Mouse (Mus musculus): ENCODE data around the gene Clec2e. TPM values are rescaled to one million over a fixed set of nuclear protein-coding genes. Genes with fewer than 3 reads are reported as not detected.

The Clec2e gene
- polyA plus RNA-seq, 1 experiment from 2014 or later = 0.18 TPM

DNA sequence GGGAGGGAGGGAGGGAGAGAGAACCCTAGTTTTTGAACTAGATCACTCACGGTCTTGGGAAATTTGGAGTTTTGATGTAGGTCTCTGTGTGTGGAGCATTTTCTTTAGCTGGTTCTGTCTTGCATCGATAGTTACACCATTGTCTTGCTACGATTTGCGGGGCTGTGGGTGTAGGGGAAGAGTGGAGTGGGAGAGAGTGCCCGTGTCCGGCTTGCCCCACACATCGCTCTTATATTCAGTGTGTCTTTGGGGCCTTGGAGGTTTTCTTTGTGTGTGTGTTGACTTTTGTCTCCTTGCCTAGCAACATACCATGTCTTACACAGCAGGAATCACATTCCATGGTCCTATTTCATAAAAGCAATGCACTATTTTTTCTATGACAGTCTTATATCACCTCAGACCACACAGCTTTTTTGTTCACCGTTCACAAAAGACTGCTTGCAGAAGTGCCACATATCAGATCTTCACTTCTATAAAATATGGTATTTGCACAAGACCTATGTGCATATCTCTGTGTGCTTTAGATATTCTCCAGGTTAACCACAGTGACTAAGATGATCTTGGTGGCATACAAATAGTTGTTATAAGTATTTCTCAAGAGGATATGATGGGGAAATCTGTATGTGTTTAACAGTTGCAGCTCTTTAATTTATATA is 51.0 kb downstream of the Clec2e start:
- Histone ChIP-seq H3K4me2 (ENCODE audit: low read depth, low read length) (peak overlapping the region; percentile 54), H3K9me3 (ENCODE audit: control insufficient read depth, low read length) (no peaks in the 10 kb centered on the region), H3K4me1 (ENCODE audit: control insufficient read depth, insufficient read depth, low read length) (no peaks in the 10 kb centered on the region), H3K27ac (replicated peaks; ENCODE audit: low read depth, low read length) (no peak overlapping the region), H3K9ac (ENCODE audit: low read depth, low read length) (peak overlapping the region; percentile 52; the same call in 1 of the 2 replicates), H3K4me3 (ENCODE audit: low read depth, low read length) (peak overlapping the region; percentile 28; the same call in 1 of the 2 replicates), H3K36me3 (ENCODE audit: control insufficient read depth, insufficient read depth, low read length) (no peaks in the 10 kb centered on the region), H3K27me3 (replicated peaks; ENCODE audit: control insufficient read depth, insufficient read depth, low read length) (no peaks in the 10 kb centered on the region)
- DNase-seq (ENCODE audit: low spot score) (no peak), ATAC-seq (ENCODE audit: low read depth) (peak; percentile 47; the same call in 1 of the 2 replicates)
- WGBS = 2% methylated on average over 8 of the region's 8 CpGs

DNA sequence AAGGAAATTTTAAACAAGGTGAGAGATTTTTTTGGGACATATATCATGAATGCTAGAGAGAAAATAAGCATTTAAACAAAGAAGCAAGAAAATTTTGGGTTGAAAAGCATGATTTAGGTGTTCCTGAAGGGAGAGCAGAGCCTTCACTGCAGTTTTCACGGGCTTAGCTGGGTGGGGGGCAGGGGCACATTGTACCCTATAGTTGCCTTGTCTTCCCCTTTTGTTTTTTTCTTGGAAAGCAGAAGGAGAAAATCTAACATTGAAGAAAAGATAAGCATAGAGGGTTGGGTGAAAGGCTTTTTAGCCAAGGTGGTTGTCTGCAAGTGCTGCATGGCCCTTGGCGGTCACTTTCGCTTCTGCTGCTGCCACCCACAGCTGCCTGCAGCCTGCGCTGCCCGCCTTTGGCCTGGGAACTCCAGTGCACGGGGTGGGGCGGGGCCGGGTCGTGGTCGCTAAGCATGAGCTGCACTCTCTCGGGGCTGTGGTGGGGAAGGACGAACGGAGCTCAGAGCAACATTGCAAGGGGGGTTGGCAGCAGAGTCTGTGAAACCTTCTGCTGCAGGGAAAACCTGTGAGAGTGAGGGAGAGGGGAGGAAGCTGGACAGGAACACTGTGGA is 51.7 kb downstream of the Clec2e start:
- Histone ChIP-seq H3K4me3 (ENCODE audit: low read depth, low read length) (peak overlapping the region; percentile 45), H3K4me1 (ENCODE audit: control insufficient read depth, insufficient read depth, low read length) (no peaks in the 10 kb centered on the region), H3K27ac (replicated peaks; ENCODE audit: low read depth, low read length) (no peak overlapping the region), H3K36me3 (ENCODE audit: control insufficient read depth, insufficient read depth, low read length) (no peaks in the 10 kb centered on the region), H3K9me3 (ENCODE audit: control insufficient read depth, low read length) (no peaks in the 10 kb centered on the region), H3K9ac (ENCODE audit: low read depth, low read length) (peak overlapping the region; percentile 55), H3K4me2 (ENCODE audit: low read depth, low read length) (peak overlapping the region; percentile 67), H3K27me3 (replicated peaks; ENCODE audit: control insufficient read depth, insufficient read depth, low read length) (no peaks in the 10 kb centered on the region)
- peak; percentile 93 for ATAC-seq (ENCODE audit: low read depth)
- under 1% methylated on average over 13 of the region's 13 CpGs for WGBS
- peak; percentile 71 for DNase-seq (ENCODE audit: low spot score)

DNA sequence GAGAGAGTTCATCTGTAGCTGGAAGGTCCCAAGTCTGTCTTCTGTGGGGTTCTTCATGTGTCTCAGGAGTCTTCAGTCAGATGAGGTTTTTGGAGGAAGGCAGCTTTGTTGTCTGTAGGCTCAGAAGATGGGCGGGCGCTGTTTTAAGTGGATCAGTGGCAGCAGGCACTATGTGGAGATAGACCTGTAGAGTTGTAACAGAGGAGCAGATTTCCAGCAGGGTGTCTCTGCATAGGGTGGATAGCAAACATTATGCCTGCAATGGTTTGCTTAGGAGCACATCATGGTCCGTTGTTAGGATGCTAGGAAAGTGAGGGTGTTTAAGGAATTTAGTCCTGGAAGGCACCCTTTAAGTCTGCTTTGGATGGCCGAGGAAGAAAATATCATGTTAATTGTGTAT is 52.3 kb downstream of the Clec2e start:
- WGBS = 43% methylated on average over 4 of the region's 4 CpGs
- H3K4me1 ChIP-seq (ENCODE audit: control insufficient read depth, insufficient read depth, low read length) = no peaks in the 10 kb centered on the region
- no peak for DNase-seq (ENCODE audit: low spot score)
- no peak overlapping the region for H3K27ac ChIP-seq (replicated peaks; ENCODE audit: low read depth, low read length)
- H3K36me3 ChIP-seq (ENCODE audit: control insufficient read depth, insufficient read depth, low read length) = no peaks in the 10 kb centered on the region
- no peaks in the 10 kb centered on the region for H3K27me3 ChIP-seq (replicated peaks; ENCODE audit: control insufficient read depth, insufficient read depth, low read length)
- H3K9me3 ChIP-seq (ENCODE audit: control insufficient read depth, low read length) = no peaks in the 10 kb centered on the region
- no peak for ATAC-seq (ENCODE audit: low read depth)
- H3K4me3 ChIP-seq (ENCODE audit: low read depth, low read length) = no peak overlapping the region
- no peak overlapping the region for H3K9ac ChIP-seq (ENCODE audit: low read depth, low read length)
- no peak overlapping the region for H3K4me2 ChIP-seq (ENCODE audit: low read depth, low read length)

DNA sequence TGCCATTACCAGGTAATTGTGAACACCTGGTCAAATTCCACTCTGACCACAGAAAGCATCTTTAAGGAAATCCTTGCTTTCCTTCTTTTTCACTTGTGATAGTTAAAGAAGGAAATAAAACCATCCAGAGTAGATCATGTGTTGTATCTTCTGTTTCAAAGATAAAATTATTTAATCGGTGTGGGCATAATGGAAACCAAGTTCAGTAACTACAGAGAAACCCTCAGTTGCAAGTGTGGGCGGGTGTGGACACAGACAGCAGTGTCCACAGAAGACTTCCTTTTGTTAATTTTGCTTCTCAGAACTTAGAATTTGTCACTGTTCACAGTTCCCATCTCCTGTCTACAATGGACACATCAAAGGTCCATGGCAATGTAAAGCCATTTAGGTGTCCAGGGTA is 55.1 kb downstream of the Clec2e start, which contains the start of gene Klrb1f:
Gene Klrb1f, plus strand, starts transcription at position 301 of the 400 bp plus-strand sequence.
- DNase-seq (ENCODE audit: low spot score) (no peak), ATAC-seq (ENCODE audit: low read depth) (no peak)
- Histone ChIP-seq H3K27ac (replicated peaks; ENCODE audit: low read depth, low read length) (no peak within 1 kb of the TSS), H3K36me3 (ENCODE audit: control insufficient read depth, insufficient read depth, low read length) (no peaks in the 10 kb centered on the region), H3K9ac (ENCODE audit: low read depth, low read length) (no peak within 1 kb of the TSS), H3K4me3 (ENCODE audit: low read depth, low read length) (no peak within 1 kb of the TSS), H3K9me3 (ENCODE audit: control insufficient read depth, low read length) (no peaks in the 10 kb centered on the region), H3K4me1 (ENCODE audit: control insufficient read depth, insufficient read depth, low read length) (no peaks in the 10 kb centered on the region), H3K4me2 (ENCODE audit: low read depth, low read length) (no peak within 1 kb of the TSS), H3K27me3 (replicated peaks; ENCODE audit: control insufficient read depth, insufficient read depth, low read length) (no peaks in the 10 kb centered on the region)
- WGBS = 70% methylated on average over 2 of the region's 2 CpGs

DNA sequence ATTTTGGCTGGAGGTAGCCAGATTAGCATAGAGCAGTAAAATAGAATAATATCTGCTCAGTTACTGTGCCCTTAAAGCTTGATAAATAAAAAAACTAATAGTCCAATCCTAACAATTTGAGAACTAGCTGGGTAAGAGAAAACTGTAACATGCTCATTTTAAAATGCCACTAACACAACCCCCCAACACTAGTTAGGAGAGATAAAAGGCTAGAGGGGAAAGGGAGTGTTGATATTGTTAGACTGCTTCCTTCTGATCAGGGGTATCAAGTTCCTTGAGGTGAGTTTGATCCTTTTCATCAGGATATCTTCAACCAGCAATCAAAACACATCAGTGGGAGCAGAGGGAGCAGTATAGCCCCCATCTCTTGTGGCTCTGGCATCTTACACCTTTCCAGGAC is 58.2 kb downstream of the Clec2e start:
- DNase-seq (ENCODE audit: low spot score) (no peak), ATAC-seq (ENCODE audit: low read depth) (no peak)
- no peaks in the 10 kb centered on the region for H3K36me3 ChIP-seq (ENCODE audit: control insufficient read depth, insufficient read depth, low read length)
- H3K9me3 ChIP-seq (ENCODE audit: control insufficient read depth, low read length) = no peaks in the 10 kb centered on the region
- H3K4me2 ChIP-seq (ENCODE audit: low read depth, low read length) = no peak overlapping the region
- no peaks in the 10 kb centered on the region for H3K27me3 ChIP-seq (replicated peaks; ENCODE audit: control insufficient read depth, insufficient read depth, low read length)
- no peak overlapping the region for H3K9ac ChIP-seq (ENCODE audit: low read depth, low read length)
- H3K4me3 ChIP-seq (ENCODE audit: low read depth, low read length) = no peak overlapping the region
- no peaks in the 10 kb centered on the region for H3K4me1 ChIP-seq (ENCODE audit: control insufficient read depth, insufficient read depth, low read length)
- H3K27ac ChIP-seq (replicated peaks; ENCODE audit: low read depth, low read length) = no peak overlapping the region

Other genes starting within 250 kb of the Clec2e start
- gene Clec2i, start 213.3 kb downstream of the Clec2e start, polyA plus RNA-seq (2014; fragmentation: Nextera tagmentation; extraction: Ambion mirVana) = not detected in 2 replicates
- 0.56 and 1.1 TPM in 2 replicates for gene BC035044, start 209.8 kb downstream of the Clec2e start, polyA plus RNA-seq (2014; fragmentation: Nextera tagmentation; extraction: Ambion mirVana)
- gene Clec2g, start 166.5 kb downstream of the Clec2e start, polyA plus RNA-seq (2014; fragmentation: Nextera tagmentation; extraction: Ambion mirVana) = 1.1 and 1.4 TPM in 2 replicates
- 0.51 and 0.80 TPM in 2 replicates for gene Klrb1f, start 55.0 kb downstream of the Clec2e start, polyA plus RNA-seq (2014; fragmentation: Nextera tagmentation; extraction: Ambion mirVana)
- gene Clec2d, start 79.7 kb upstream of the Clec2e start, polyA plus RNA-seq (2014; fragmentation: Nextera tagmentation; extraction: Ambion mirVana) = 0.51 and 0.97 TPM in 2 replicates
- 0.18 and 0.35 TPM in 2 replicates for gene Cd69, start 174.5 kb upstream of the Clec2e start, polyA plus RNA-seq (2014; fragmentation: Nextera tagmentation; extraction: Ambion mirVana)
- gene 4922502D21Rik, start 230.9 kb upstream of the Clec2e start, polyA plus RNA-seq (2014; fragmentation: Nextera tagmentation; extraction: Ambion mirVana) = 0.17 TPM in 1 of 2 replicates, not detected in the other
- gene Clec12a, start 241.8 kb upstream of the Clec2e start, polyA plus RNA-seq (2014; fragmentation: Nextera tagmentation; extraction: Ambion mirVana) = 1.9 and 3.0 TPM in 2 replicates

Data from embryonic facial prominence, embryonic 14.5 days (tissue).